Mouse (Mus musculus): ENCODE data around the gene Des.

DNA sequence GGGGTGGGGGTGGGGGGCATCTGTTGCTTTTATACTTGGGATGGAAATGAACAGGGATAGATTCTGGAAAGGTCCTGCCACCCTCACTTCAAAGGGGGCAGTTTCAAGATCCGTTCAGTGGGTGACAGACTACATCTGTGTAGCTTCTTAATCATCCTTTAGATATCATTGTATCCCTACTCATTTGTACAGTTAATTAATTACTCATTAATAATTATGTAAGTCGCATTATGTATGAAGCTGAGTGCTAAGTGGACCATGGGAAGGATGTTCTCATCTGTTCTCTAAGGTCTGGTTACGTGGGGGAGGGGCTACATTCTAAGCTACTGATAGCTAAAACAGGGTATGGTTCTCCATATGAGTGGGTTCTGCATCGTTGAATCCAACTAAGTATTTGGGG, 41.4 kb upstream of the Des start:
- no peak for TF ChIP-seq EP300 (IDR thresholded peaks at IDR 0.05; ENCODE audit: low read length)
- TF ChIP-seq CTCF (conservative IDR thresholded peaks at IDR 0.05 in 1 of 2, IDR thresholded peaks at IDR 0.05 in 1 of 2; ENCODE audit: low read depth in 2 of 2, low read length in 2 of 2) = no peak
- TF ChIP-seq USF2 (conservative IDR thresholded peaks at IDR 0.05; ENCODE audit: low read depth, low read length) = no peak
- TF ChIP-seq JUN (IDR thresholded peaks at IDR 0.05; ENCODE audit: insufficient read depth, low read depth, low read length) = no peak
- TF ChIP-seq RCOR1 (conservative IDR thresholded peaks at IDR 0.05; ENCODE audit: low read depth, low read length) = no peak
- no peak for TF ChIP-seq ZNF384 (IDR thresholded peaks at IDR 0.05; ENCODE audit: low read depth, low read length)
- no peak for TF ChIP-seq POLR2A (IDR thresholded peaks at IDR 0.05; ENCODE audit: low read depth, low read length)
- TF ChIP-seq BHLHE40 (IDR thresholded peaks at IDR 0.05; ENCODE audit: low read depth, low read length) = no peak
- TF ChIP-seq ZKSCAN1 (IDR thresholded peaks at IDR 0.05; ENCODE audit: borderline replicate concordance, low read depth, low read length) = no peak

Measured in CH12.LX (cell line).